20 mouse cellular contexts compared by ENCODE assay signal in the genomic region with DNA sequence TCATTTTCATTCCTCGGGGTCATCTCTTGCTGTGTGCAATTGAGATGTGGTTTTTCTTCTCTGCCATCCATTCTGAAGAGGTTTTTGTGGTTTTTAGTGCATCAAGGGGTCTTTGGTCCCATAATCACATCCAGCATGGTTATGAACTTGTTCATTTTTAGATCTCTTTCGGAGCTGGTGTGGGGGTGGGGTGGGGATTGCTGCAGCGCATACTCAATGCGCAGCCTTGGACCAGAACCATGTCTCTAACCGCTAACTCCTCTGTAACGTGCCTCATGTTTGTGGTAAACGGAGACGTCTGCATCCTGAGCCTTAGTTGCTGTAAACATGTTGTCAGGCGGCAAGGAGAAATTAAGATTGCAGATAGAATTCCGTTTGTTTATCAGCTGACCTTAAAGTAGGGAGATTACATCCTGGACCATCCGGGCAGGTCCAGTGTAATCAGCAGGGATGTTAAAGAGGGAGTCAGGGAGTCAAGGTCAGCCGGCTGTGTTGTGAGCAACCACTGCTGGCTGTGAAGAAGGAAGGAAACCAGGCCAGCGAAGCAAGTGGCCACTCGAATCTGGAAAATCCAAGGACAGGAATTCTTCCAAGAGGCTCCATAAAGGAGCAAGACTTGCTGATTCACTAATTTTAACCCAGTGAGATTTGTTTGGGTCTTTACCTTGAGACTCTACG. TPM values are rescaled to one million over a fixed set of nuclear protein-coding genes. Genes with fewer than 3 reads are reported as not detected.
DNase-seq lines count a peak whose midpoint lies in the region; ATAC-seq lines count a peak whose summit lies in the region.
"Had no signal": no experiment of that assay in that cellular context is flagged by ENCODE, and none has a peak within 500 bp of the region (broad histone marks: within the 10 kb centered on the region; RNA-seq: fewer than 3 reads in every experiment).

No protein-coding gene starts in this region.

- H3K9me3 ChIP-seq in heart, embryonic 15.5 days (replicated peaks), result no peaks in the 10 kb centered on the region
- H3K9me3 ChIP-seq: limb, embryonic 12.5 days; liver, embryonic 13.5 days; neural tube, embryonic 12.5 days had no signal

- no peak overlapping the region for H3K4me3 ChIP-seq in heart, embryonic 15.5 days
- H3K4me3 ChIP-seq: limb, embryonic 12.5 days; liver, embryonic 13.5 days; neural tube, embryonic 12.5 days had no signal

- H3K27ac ChIP-seq in heart, embryonic 15.5 days, result peak overlapping the region; percentile 52
- H3K27ac ChIP-seq: limb, embryonic 12.5 days; liver, embryonic 13.5 days; neural tube, embryonic 12.5 days had no signal

- H3K9ac ChIP-seq in heart, embryonic 15.5 days, result no peak overlapping the region
- H3K9ac ChIP-seq: limb, embryonic 12.5 days; liver, embryonic 13.5 days; neural tube, embryonic 12.5 days had no signal

- H3K27me3 ChIP-seq in heart, embryonic 15.5 days, result no peaks in the 10 kb centered on the region
- H3K27me3 ChIP-seq: limb, embryonic 12.5 days; liver, embryonic 13.5 days; neural tube, embryonic 12.5 days had no signal

- no peaks in the 10 kb centered on the region for H3K36me3 ChIP-seq in heart, embryonic 15.5 days
- H3K36me3 ChIP-seq: limb, embryonic 12.5 days; liver, embryonic 13.5 days; neural tube, embryonic 12.5 days had no signal

- peak; percentile 48 for DNase-seq in adrenal gland, postnatal 10 days
- no peak for DNase-seq in adrenal gland, adult 8-10 months
- DNase-seq in heart, adult 9 months (ENCODE audit: low spot score in 2 of 2), result no peak
- DNase-seq in ovary, adult 18-20 months (ENCODE audit: low spot score), result peak; percentile 87
- no peak for DNase-seq in ovary, postnatal 10 days (ENCODE audit: low spot score)
- DNase-seq in cerebellum, postnatal 4 days (ENCODE audit: low spot score in 2 of 2), result no peak
- DNase-seq in right cerebral cortex, postnatal 36 days (ENCODE audit: low spot score in 2 of 2), result no peak
- DNase-seq: cerebellum, adult 11 months; cerebellum, postnatal 14 days; kidney, postnatal 4 days; liver, embryonic 13.5 days; right cerebral cortex, postnatal 4 days; thymus, postnatal 4 days had no signal

- no peak overlapping the region for H3K4me2 ChIP-seq in heart, embryonic 15.5 days
- H3K4me2 ChIP-seq: limb, embryonic 12.5 days; liver, embryonic 13.5 days; neural tube, embryonic 12.5 days had no signal

- H3K4me1 ChIP-seq in heart, embryonic 15.5 days (replicated peaks), result peaks cover 47% of the 10 kb centered on the region

- WGBS in heart, embryonic 15.5 days, result 46% methylated on average over 15 of the region's 15 CpGs

- ATAC-seq in heart, embryonic 15.5 days (replicated peaks; ENCODE audit: insufficient number of reproducible peaks, insufficient read depth, low FRiP score, low read depth), result no peak
- ATAC-seq: forebrain, embryonic 16.5 days; inflammation-experienced regulatory T-cells, adult 6 months had no signal

RNA-seq across cellular contexts. Expression of gene Stk11ip, which starts 4.5 kb away (rescaled TPM):
- total RNA-seq in adrenal gland, postnatal 10 days (2021), result 10 to 100 TPM; 17.0 to 21.9 TPM
- 10 to 100 TPM; 19.1 to 34.9 (median 31.3) TPM for total RNA-seq in adrenal gland, adult 8-10 months (2022)
- polyA plus RNA-seq in heart, embryonic 15.5 days (2015; fragmentation: Nextera tagmentation; extraction: Ambion mirVana), result 10.4 and 15.8 TPM in 2 replicates

RNA-seq across cellular contexts. Expression of gene Inha, which starts 10.0 kb away (rescaled TPM):
- 10 to 100 TPM; 47.4 to 78.9 TPM for total RNA-seq in adrenal gland, postnatal 10 days (2021)
- total RNA-seq in adrenal gland, adult 8-10 months (2022), result 10 to 100 TPM; 22.8 to 56.9 (median 34.3) TPM
- 4.1 and 5.9 TPM in 2 replicates for polyA plus RNA-seq in heart, embryonic 15.5 days (2015; fragmentation: Nextera tagmentation; extraction: Ambion mirVana)
- total RNA-seq: CH12.LX; monocyte, adult 5-6 weeks had no signal
- polyA plus RNA-seq: inflammation-experienced regulatory T-cells, adult 6 months had no signal

RNA-seq across cellular contexts. Expression of gene Obsl1, which starts 10.6 kb away (rescaled TPM):
- total RNA-seq in adrenal gland, postnatal 10 days (2021), result 100 to 1,000 TPM in 1 of 2 experiments, 10 to 100 TPM in 1; 95.2 to 118 TPM
- total RNA-seq in adrenal gland, adult 8-10 months (2022), result 100 to 1,000 TPM in 1 of 4 experiments, 10 to 100 TPM in 3; 71.0 to 109 (median 87.5) TPM
- 95.1 and 122 TPM in 2 replicates for polyA plus RNA-seq in heart, embryonic 15.5 days (2015; fragmentation: Nextera tagmentation; extraction: Ambion mirVana)
- total RNA-seq: monocyte, adult 5-6 weeks had no signal
- polyA plus RNA-seq: inflammation-experienced regulatory T-cells, adult 6 months had no signal

RNA-seq across cellular contexts. Expression of gene Slc4a3, which starts 29.2 kb away (rescaled TPM):
- 10 to 100 TPM; 44.3 to 68.8 TPM for total RNA-seq in adrenal gland, postnatal 10 days (2021)
- total RNA-seq in adrenal gland, adult 8-10 months (2022), result 100 to 1,000 TPM; 124 to 271 (median 199) TPM
- 28.9 and 33.4 TPM in 2 replicates for polyA plus RNA-seq in heart, embryonic 15.5 days (2015; fragmentation: Nextera tagmentation; extraction: Ambion mirVana)
- total RNA-seq: monocyte, adult 5-6 weeks had no signal

RNA-seq across cellular contexts. Expression of gene Tmem198, which starts 37.5 kb away (rescaled TPM):
- total RNA-seq in adrenal gland, postnatal 10 days (2021), result 1 to 10 TPM; 2.5 to 3.8 TPM
- total RNA-seq in adrenal gland, adult 8-10 months (2022), result 1 to 10 TPM; 2.5 to 5.8 (median 3.0) TPM
- polyA plus RNA-seq in heart, embryonic 15.5 days (2015; fragmentation: Nextera tagmentation; extraction: Ambion mirVana), result 0.39 and 0.80 TPM in 2 replicates

Comparison
In these comparisons a context has a peak if more than half of its experiments do, and no peak if none do; other contexts are left out.
1. DNase-seq: peak in adrenal gland, postnatal 10 days (single experiment) and ovary, adult 18-20 months (single experiment); none in adrenal gland, adult 8-10 months (single experiment), heart, adult 9 months (0 of 2), ovary, postnatal 10 days (single experiment), cerebellum, postnatal 4 days (0 of 2) and right cerebral cortex, postnatal 36 days (0 of 2).